Mouse (Mus musculus) T-cell, adult 2 months (primary cell): Measurements from ENCODE around the gene Phf24.
"Not testable (repeated sequence)": the region's sequence is repeated elsewhere in the genome, so short reads cannot be mapped to it uniquely, and the experiment has no call there.

Experiments used
- DNase-seq: peaks from one replicate; pipeline ENCODE4 v3.0.0; 2022; ENCODE audit warnings: low spot score

Phf24 gene

GRCm38 (mm10) chr4:42950065-42950558, 33.7 kb downstream of the Phf24 start:
- DNase-seq: peak; percentile 88

DNA sequence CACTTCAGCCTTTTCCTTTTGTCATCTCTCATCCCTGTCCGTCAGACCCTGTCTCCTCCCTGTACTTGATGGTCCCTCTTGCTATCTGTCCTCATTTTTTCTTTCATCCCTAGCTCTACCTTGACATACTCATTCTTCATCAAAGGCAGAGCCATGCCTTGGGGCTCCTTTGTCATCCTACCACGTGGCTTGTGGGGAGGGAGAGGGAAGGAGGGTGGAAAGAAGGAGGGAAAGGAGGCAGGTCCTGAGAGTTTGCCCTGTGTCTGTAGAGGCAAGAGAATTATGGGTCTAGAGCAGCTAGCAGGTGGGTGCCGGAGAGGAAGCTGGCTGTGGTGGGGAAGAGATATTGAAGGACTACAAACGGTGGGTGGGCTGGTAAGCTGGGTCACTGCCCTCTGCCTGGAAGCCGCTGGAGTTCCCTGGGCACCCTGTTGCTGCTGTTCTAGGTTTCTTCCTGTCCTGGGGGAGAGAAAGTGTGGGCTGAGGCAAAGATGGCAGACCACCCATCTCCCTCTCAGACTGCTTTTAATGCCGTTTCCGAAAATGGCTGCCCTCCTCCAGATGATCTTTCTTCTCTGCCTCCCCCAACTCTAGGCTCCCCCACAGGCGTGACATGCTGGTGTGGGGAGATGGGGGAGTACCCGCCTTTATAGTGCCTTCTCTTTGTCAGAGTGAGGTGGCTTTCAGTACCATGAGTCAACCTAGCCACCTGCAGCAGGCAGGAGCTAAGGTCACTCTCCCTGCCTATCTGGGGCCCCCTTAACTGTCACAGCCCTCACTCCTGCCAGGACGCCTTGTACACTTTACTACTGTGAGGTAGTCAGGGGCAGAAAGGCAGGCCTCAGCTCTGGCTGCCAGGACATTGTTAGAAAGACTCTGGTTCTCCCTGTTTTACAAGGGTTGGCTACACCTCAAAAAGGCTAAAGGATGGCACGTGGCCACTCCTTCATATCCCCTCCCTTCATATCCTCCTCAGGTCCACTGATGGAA, 35.0 kb downstream of the Phf24 start:
- DNase-seq: no peak

GRCm38 (mm10) chr4:42952563-42952962, 36.1 kb downstream of the Phf24 start:
- no peak for DNase-seq

GRCm38 (mm10) chr4:42953435-42954094, 37.1 kb downstream of the Phf24 start:
- no peak for DNase-seq

DNA sequence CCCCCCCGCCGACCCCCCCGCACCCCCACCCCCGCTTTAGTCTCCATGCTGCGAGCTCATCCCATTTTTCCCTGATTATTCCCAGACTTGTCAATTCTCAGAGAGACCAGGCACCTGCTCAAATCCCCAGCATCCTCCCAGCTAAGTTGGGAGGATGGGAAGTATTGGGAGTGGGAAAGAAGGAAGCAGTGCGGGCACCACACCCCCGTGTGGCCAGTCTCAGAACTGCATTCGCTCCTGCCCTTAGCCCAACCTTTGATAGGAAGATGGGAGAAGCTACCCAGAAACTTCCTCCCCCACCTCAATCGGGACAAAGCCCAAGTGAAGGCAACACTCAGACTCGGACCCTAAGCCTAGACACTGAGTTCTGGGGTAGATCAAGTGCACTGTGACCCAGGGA, 37.8 kb downstream of the Phf24 start:
- no peak for DNase-seq

- no peak for DNase-seq
These were observed 38.7 kb downstream of the Phf24 start for GRCm38 (mm10) chr4:42955200-42955599.

- no peak for DNase-seq
These were observed 40.1 kb downstream of the Phf24 start for GRCm38 (mm10) chr4:42956581-42956980.

DNA sequence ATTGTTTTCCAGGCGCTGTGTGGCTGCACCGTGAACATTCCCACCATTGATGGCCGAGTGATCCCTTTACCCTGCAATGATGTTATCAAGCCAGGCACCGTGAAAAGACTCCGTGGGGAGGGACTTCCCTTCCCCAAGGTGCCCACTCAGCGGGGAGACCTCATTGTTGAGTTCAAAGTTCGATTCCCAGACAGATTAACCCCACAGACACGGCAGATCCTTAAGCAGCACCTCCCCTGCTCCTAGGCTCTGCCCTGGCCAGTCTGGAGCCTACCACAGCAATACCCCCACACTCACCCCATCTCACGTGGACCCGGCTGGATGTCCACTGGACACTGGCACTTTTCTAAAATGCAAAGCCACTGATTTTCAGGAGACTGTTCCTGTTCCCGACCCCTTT, 40.8 kb downstream of the Phf24 start:
- no peak for DNase-seq

DNA sequence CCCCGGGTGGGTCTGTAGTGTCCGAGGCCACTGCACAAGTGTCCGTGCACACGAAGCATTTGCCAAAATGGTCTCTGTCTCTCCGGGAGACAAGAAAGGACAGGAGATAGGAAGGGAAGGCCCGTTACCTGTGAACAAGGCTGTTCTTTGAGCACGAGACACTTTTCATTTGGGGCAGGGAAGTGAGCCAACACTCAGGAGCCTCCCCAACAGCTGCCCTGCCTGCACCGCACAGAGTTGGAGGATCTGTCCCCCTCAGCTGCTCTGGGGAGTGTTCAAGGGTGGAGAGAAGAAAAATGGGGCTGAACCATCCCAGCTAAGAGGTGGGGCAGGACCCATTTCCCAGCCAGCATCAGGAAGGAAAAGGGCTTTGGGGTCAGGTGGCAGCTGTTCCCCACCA, 41.5 kb downstream of the Phf24 start:
- no peak for DNase-seq

- no peak for DNase-seq
These were observed 42.5 kb downstream of the Phf24 start for GRCm38 (mm10) chr4:42958942-42959341.

- DNase-seq: no peak
These were observed 42.9 kb downstream of the Phf24 start for GRCm38 (mm10) chr4:42959382-42959781.

DNA sequence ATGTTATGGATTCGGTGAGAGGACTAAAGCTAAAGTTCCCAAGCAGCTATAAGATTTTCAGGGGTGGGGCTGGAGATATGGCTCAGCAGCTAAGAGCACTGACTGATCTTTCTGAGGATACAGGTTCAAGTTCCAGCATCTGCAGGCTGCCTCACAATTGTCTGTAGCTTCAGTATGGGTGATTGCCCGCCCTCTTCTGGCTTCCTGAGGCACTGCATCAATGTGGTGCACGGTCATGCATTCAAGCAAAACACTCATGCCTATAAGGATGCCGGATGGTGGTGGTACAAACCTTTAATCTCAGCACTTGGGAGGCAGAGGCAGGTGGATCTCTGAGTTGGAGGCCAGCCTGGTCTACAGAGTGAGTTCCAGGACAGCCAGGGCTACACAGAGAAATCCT, 45.1 kb downstream of the Phf24 start:
- DNase-seq: peak; percentile 60

- no peak for DNase-seq
These were observed 47.0 kb downstream of the Phf24 start for GRCm38 (mm10) chr4:42963480-42963879.

- peak; percentile 54 for DNase-seq
These were observed 48.7 kb downstream of the Phf24 start for GRCm38 (mm10) chr4:42965039-42965719.

DNA sequence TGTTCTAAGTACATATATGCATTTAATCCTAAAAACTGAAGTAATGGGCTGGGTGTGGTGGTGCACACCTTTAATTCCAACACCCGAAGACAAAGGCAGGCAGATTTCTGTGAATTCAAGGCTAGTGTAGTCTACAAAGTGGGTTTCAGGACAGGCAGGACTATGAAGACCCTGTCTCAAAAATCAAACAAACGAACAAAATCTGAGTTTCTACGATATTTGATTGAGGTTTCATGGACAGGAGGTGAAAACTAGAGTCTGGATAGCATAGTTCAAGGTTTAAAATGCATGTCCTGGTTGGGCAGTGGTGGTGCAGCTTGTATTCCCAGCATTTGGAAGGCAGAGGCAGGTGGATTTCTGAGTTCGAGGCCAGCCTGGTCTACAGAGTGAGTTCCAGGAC, 52.8 kb downstream of the Phf24 start, which contains the start of gene 1700022I11Rik:
Gene 1700022I11Rik (plus strand): TSS at position 301 of the 400 bp plus-strand sequence.
- no peak for DNase-seq

GRCm38 (mm10) chr4:42972952-42973351, 56.5 kb downstream of the Phf24 start:
- no peak for DNase-seq

- no peak for DNase-seq
These were observed 57.4 kb downstream of the Phf24 start for GRCm38 (mm10) chr4:42973868-42974267.

DNA sequence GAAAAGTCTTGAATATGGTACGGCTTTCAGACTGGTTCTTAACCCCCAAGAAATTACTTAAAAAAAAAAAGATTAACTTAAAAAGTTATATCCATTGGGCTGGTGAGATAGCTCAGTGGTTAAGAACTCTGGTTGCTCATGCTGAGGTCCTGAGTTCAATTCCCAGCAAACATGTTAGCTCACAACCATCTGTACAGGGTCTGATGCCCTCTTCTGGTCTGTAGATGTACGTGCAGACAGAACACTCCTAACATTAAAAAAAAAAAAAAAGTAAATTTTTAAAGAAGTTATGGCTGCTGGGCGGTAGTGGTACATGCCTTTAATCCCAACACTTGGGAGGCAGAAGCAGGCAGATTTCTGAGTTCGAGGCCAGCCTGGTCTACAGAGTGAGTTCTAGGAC, 61.6 kb downstream of the Phf24 start:
- DNase-seq: no peak

GRCm38 (mm10) chr4:42980467-42980866, 64.0 kb downstream of the Phf24 start:
- DNase-seq: not testable (repeated sequence)

DNA sequence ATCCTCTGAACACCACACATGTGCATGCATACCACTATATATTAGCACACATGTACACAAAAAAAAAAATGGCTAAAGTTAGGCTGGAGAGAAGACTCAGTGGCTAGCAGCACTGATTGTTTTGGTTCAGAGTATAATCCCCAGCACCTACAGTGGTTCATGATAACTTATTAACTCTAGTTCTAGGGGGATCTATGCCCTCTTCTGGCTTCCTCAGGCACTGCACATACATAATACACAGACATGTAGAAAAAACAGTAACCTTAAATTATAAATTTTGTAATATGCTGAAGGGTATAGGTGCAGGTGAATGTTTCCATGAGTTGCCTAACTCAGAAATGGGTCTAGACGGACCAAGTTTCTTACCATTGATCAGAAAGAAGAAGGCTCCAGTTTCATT, 71.8 kb downstream of the Phf24 start:
- DNase-seq: no peak
